Mouse (Mus musculus): ENCODE data around the gene Trim37.

DNA sequence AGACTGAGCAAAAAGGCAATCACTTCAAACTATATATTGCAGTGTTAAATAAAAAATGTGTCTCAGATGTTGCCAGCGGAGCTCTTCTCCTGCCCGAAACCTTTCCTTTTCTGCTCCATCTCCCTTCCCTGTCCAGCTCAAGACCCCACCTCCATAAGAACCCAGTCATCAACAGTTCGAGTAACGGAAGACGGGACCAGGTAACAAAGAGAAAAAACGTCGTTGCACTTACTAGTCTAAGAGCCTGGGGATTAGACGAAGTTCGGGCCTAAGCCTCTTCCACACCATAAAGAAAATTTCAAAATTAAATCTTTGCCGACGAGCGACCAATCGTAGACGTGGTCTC lies 18.5 kb upstream of the Trim37 start, which contains the start of gene Prr11:
- TF ChIP-seq CTCF (IDR thresholded peaks at IDR 0.05), result no peak
- TF ChIP-seq EP300 (IDR thresholded peaks at IDR 0.05; ENCODE audit: insufficient read depth, low read depth, low read length), result no peak
